Mouse (Mus musculus): ENCODE results near the gene Cstl1. TPM values are rescaled to one million over a fixed set of nuclear protein-coding genes. Genes with fewer than 3 reads are reported as not detected.

Cstl1 gene
- polyA plus RNA-seq, 1 experiment, result not detected

DNA sequence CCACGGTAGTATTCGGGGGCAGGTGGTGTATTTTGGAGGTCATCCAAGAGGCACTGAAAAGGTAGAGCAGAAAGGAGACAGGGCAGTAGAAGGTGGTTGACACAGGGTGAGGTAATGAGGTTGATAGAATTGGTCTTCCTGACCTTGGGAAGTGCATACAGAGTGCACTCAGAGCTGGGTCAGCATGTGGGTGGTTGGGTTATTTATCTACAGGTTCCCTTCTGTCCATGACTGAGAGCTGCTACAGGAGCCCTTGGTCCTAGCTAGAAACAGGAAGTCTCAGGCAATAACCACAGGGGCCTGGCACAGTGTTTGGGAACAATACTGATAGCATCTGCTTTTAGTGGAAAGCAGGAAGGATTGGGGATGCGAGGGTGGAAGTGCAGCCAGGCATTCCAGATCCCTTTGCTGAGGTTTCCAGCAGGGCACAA, 51.3 kb downstream of the Cstl1 start:
- no peak for DNase-seq
- H3K4me1 ChIP-seq (ENCODE audit: control insufficient read depth, insufficient read depth, low read length), result peaks cover 4% of the 10 kb centered on the region
- 29% methylated on average over 3 of the region's 3 CpGs for WGBS
- H3K4me3 ChIP-seq (replicated peaks; ENCODE audit: extremely low read depth, low read depth, low read length), result no peak overlapping the region
- TF ChIP-seq CTCF (IDR thresholded peaks at IDR 0.05; ENCODE audit: insufficient read depth, low read length) (no peak), POLR2A (IDR thresholded peaks at IDR 0.05; ENCODE audit: borderline replicate concordance, extremely low read depth, low read depth, low read length) (no peak)

Other genes with a start within 250 kb of the Cstl1 start
- 15.6 and 19.6 TPM in 2 replicates for gene Nxt1, start 77.8 kb upstream of the Cstl1 start, polyA plus RNA-seq (2012; rRNA removed)
- gene Gzf1, start 69.3 kb upstream of the Cstl1 start, polyA plus RNA-seq (2012; rRNA removed), result 10.3 and 10.7 TPM in 2 replicates
- gene Napb, start 17.9 kb upstream of the Cstl1 start, polyA plus RNA-seq (2012; rRNA removed), result 0.69 and 1.1 TPM in 2 replicates
- not detected in 2 replicates for gene Cst11, start 21.1 kb downstream of the Cstl1 start, polyA plus RNA-seq (2012; rRNA removed)
- gene 8030411F24Rik, start 31.7 kb downstream of the Cstl1 start, polyA plus RNA-seq (2012; rRNA removed), result not detected in 2 replicates
- gene Cst12, start 39.0 kb downstream of the Cstl1 start, polyA plus RNA-seq (2012; rRNA removed), result not detected in 2 replicates
- 3.3 and 4.6 TPM in 2 replicates for gene Cst8, start 48.4 kb downstream of the Cstl1 start, polyA plus RNA-seq (2012; rRNA removed)
- not detected in 2 replicates for gene Cst13, start 69.7 kb downstream of the Cstl1 start, polyA plus RNA-seq (2012; rRNA removed)
- 0.20 TPM in 1 of 2 replicates, not detected in the other for gene Cst9, start 84.8 kb downstream of the Cstl1 start, polyA plus RNA-seq (2012; rRNA removed)
- gene 9230104L09Rik, start 114.7 kb downstream of the Cstl1 start, polyA plus RNA-seq (2012; rRNA removed), result 12.7 and 19.1 TPM in 2 replicates
- gene Cst3, start 125.3 kb downstream of the Cstl1 start, polyA plus RNA-seq (2012; rRNA removed), result 1,892 and 2,105 TPM in 2 replicates